Mouse (Mus musculus) heart, postnatal 25 days (tissue): ENCODE measurements around the gene Lrrc36. TPM values are rescaled to one million over a fixed set of nuclear protein-coding genes. Genes with fewer than 3 reads are reported as not detected.

Source experiments
- DNase-seq: peaks from one replicate; pipeline ENCODE4 v3.0.0; 2022; ENCODE audit warnings: low spot score
- intact Hi-C: fragments of 180-260 bp; cut with DNase I; formaldehyde crosslinking; loops from one replicate; pipeline ENCODE4 v1.15.1; 2025
- total RNA-seq, 2 experiments: library from RNA; stranded (reverse); gene quantifications; 2 replicates each; pipeline ENCODE4 v1.2.3; 2021

Lrrc36 gene
- under 1 TPM; 0.42 to 0.73 TPM for total RNA-seq

GRCm38 (mm10) chr8:105413391-105413790, at the start of gene Lrrc36, which contains the start of gene Kctd19:
Gene Lrrc36 (plus strand): TSS chr8:105413571.
Gene Kctd19 (minus strand): TSS chr8:105413502.
- intact Hi-C loops = loop anchor here (2.0 kb wide), 1 partner anchor 63 kb away; no protein-coding TSS in a partner anchor
- no peak for DNase-seq

GRCm38 (mm10) chr8:105367107-105367506, 46.3 kb upstream of the Lrrc36 start:
- intact Hi-C loops = no loop called here
- no peak for DNase-seq

GRCm38 (mm10) chr8:105372473-105372872, 40.9 kb upstream of the Lrrc36 start:
- no peak for DNase-seq
- intact Hi-C loops = no loop called here

- intact Hi-C loops = no loop called here
- DNase-seq = no peak
These were observed 40.3 kb upstream of the Lrrc36 start, which contains the start of gene Plekhg4 for GRCm38 (mm10) chr8:105373032-105373431. Gene Plekhg4 (plus strand): TSS chr8:105373274.

- DNase-seq = no peak
- intact Hi-C loops = no loop called here
These were observed 38.8 kb upstream of the Lrrc36 start for GRCm38 (mm10) chr8:105374513-105374966.

GRCm38 (mm10) chr8:105378673-105379072, 34.7 kb upstream of the Lrrc36 start:
- no peak for DNase-seq
- intact Hi-C loops = no loop called here

- DNase-seq = no peak
- intact Hi-C loops = no loop called here
These were observed 33.1 kb upstream of the Lrrc36 start for GRCm38 (mm10) chr8:105380308-105380707.

- no peak for DNase-seq
- intact Hi-C loops = no loop called here
These were observed 29.3 kb upstream of the Lrrc36 start for GRCm38 (mm10) chr8:105384070-105384469.

GRCm38 (mm10) chr8:105387151-105387550, 26.2 kb upstream of the Lrrc36 start:
- intact Hi-C loops = no loop called here
- DNase-seq = no peak

GRCm38 (mm10) chr8:105389096-105389495, 24.3 kb upstream of the Lrrc36 start:
- DNase-seq = no peak
- intact Hi-C loops = no loop called here

GRCm38 (mm10) chr8:105393089-105393787, 20.1 kb upstream of the Lrrc36 start:
- no peak for DNase-seq
- intact Hi-C loops = no loop called here

GRCm38 (mm10) chr8:105393915-105394314, 19.5 kb upstream of the Lrrc36 start:
- intact Hi-C loops = no loop called here
- no peak for DNase-seq

- no peak for DNase-seq
- intact Hi-C loops = loop anchor here (2.0 kb wide), 1 partner anchor 39 kb away; no protein-coding TSS in a partner anchor
These were observed 15.6 kb upstream of the Lrrc36 start for GRCm38 (mm10) chr8:105397747-105398146.

GRCm38 (mm10) chr8:105400016-105400415, 13.4 kb upstream of the Lrrc36 start:
- DNase-seq = no peak
- intact Hi-C loops = no loop called here

GRCm38 (mm10) chr8:105403467-105403866, 9.9 kb upstream of the Lrrc36 start:
- intact Hi-C loops = no loop called here
- no peak for DNase-seq

GRCm38 (mm10) chr8:105404496-105404895, 8.9 kb upstream of the Lrrc36 start:
- intact Hi-C loops = no loop called here
- no peak for DNase-seq

GRCm38 (mm10) chr8:105406416-105406815, 7.0 kb upstream of the Lrrc36 start:
- intact Hi-C loops = no loop called here
- no peak for DNase-seq

GRCm38 (mm10) chr8:105408331-105408730, 5.0 kb upstream of the Lrrc36 start:
- intact Hi-C loops = no loop called here
- no peak for DNase-seq

- no peak for DNase-seq
- intact Hi-C loops = no loop called here
These were observed 3.4 kb upstream of the Lrrc36 start for GRCm38 (mm10) chr8:105409947-105410346.

- intact Hi-C loops = no loop called here
These were observed 5.6 kb downstream of the Lrrc36 start for GRCm38 (mm10) chr8:105418992-105419391.

GRCm38 (mm10) chr8:105419800-105420199, 6.4 kb downstream of the Lrrc36 start:
- DNase-seq = no peak
- intact Hi-C loops = no loop called here

More at GRCm38 (mm10) chr8:105418992-105419391, 5.6 kb downstream of the Lrrc36 start:
- DNase-seq = no peak

GRCm38 (mm10) chr8:105422006-105422405, 8.6 kb downstream of the Lrrc36 start:
- intact Hi-C loops = no loop called here
- DNase-seq = no peak
